In the genomic region with DNA sequence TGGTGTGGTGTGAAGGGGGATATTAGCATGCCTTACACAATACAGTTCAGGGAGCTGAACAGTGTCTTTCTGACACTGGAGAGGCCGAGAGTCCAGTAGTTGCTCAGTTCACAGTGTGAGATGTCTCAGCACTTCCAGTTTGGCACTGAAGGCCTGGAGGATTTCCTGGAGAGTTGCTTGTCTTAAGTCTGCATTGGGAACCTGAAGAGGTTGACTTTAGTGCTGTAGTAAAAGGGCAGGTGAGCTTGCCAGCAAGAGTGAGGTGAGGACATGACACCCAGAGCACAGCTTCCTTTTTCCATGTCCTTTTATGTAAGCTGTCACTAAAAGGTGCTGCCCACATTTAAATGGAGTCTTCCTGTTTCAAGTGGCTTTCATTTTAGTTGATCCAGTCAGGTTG, we compare ENCODE assay signal across 21 mouse cellular contexts.
"Had no signal": no experiment of that assay in that cellular context is flagged by ENCODE, and none has a peak within 500 bp of the region (broad histone marks: within the 10 kb centered on the region; RNA-seq: fewer than 3 reads in every experiment).

No protein-coding gene starts in this region.

- H3K4me1 ChIP-seq: liver, embryonic 15.5 days; lung, embryonic 15.5 days; megakaryocyte, embryonic 14.5 days; midbrain, embryonic 15.5 days; neural tube, embryonic 15.5 days; stomach, embryonic 15.5 days had no signal

- H3K4me3 ChIP-seq: liver, embryonic 15.5 days; lung, embryonic 15.5 days; megakaryocyte, embryonic 14.5 days; midbrain, embryonic 12.5 days; midbrain, embryonic 15.5 days; neural tube, embryonic 13.5 days; neural tube, embryonic 15.5 days; stomach, embryonic 15.5 days had no signal

- H3K36me3 ChIP-seq: liver, embryonic 15.5 days; midbrain, embryonic 12.5 days; midbrain, embryonic 15.5 days; neural tube, embryonic 13.5 days; neural tube, embryonic 15.5 days; stomach, embryonic 15.5 days had no signal

- DNase-seq: liver, postnatal 0 days; lung, adult 2 months; lung, postnatal 14 days; lung, postnatal 36 days; retina, postnatal 1 day; right cerebral cortex, adult 18-20 months; right cerebral cortex, postnatal 25 days; right cerebral cortex, postnatal 4 days; thymus, adult 2 months; thymus, postnatal 25 days; thymus, postnatal 4 days had no signal

- H3K9me3 ChIP-seq: liver, embryonic 15.5 days; lung, embryonic 15.5 days; megakaryocyte, embryonic 14.5 days; midbrain, embryonic 12.5 days; midbrain, embryonic 15.5 days; neural tube, embryonic 13.5 days; neural tube, embryonic 15.5 days; stomach, embryonic 15.5 days had no signal

- H3K27ac ChIP-seq: liver, embryonic 15.5 days; lung, embryonic 15.5 days; macrophage; midbrain, embryonic 12.5 days; midbrain, embryonic 15.5 days; neural tube, embryonic 13.5 days; neural tube, embryonic 15.5 days; stomach, embryonic 15.5 days; stomach, postnatal 0 days had no signal

- H3K27me3 ChIP-seq: liver, embryonic 15.5 days; lung, embryonic 15.5 days; midbrain, embryonic 12.5 days; midbrain, embryonic 15.5 days; neural tube, embryonic 13.5 days; neural tube, embryonic 15.5 days; stomach, embryonic 15.5 days had no signal
